Mouse (Mus musculus) T-helper 17 cell (primary cell): ENCODE results near the gene Topaz1.

Experiments
- in situ Hi-C, 2 experiments: fragments of 300-600 bp; cut with MboI, MseI; formaldehyde crosslinking; loops; 1 replicate in 1 of 2; 2 replicates in 1 of 2; pipeline ENCODE4 v1.15.1; 2025; ENCODE audit warnings: high pct_unique_total_duplicates in 2 of 2

Topaz1 gene

DNA sequence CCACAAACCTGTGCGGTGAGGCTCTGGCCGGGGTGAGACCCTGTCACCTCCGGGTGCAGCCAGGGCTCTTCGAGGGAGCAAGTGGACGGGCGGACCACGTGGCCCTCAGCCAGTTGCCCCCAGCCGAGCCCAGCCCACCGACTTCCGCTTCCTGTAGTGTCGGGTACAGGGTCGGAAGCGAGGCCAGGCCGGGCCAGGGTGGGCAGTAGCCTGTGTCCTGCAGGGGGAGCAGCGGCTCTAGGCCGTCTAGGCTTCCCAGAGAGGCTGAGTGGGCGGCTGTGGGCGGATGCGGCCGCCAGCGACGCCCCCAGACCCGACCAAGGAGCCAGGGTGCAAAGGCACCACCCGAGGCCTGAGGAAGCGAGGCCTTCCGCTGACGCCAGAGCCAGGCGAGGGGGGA, at the start of gene Topaz1:
TSS of gene Topaz1 (plus strand) at position 287 of the 400 bp plus-strand sequence.
- in situ Hi-C loops = no loop called here

DNA sequence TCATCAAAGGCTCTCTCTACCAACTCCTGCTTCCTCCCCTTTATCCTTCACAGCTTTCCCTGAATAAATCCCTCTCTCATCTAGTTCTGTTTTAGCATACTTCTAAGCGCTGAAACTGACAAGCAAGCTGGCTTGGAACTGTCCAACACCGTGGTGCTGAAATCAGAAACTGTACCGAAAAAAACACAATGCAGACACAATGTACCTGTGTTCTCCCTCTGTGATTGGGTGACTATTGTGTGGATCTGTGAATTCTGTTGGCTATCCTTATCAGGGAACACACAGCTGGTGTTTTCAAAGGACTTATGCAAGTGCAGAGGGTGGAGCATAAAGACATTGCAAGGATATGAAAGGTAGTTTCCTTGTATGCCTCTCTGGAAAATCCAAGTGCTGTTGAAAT, 45.3 kb upstream of the Topaz1 start:
- in situ Hi-C loops = no loop called here

DNA sequence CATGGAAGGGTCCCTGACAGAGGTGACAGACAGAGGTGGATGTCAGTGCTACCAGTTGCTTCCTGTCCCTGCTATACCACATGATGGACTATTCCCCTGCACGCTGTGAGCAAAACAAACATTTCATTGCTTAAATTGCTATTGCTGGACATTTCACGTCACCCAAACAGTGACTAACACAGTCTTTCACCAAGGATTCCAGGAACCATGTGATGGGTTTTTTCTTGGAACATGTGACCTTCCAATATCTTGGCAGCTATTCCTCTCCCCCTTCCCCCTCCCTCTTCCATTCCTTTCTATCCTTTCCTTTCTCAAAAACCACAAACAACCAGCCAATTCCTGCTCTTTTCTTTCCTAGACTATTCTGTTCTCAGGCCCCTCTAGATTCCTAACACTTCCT, 33.3 kb upstream of the Topaz1 start:
- in situ Hi-C loops = no loop called here

- in situ Hi-C loops = no loop called here
Measured at GRCm38 (mm10) chr9:122715046-122715445, 32.1 kb upstream of the Topaz1 start.

DNA sequence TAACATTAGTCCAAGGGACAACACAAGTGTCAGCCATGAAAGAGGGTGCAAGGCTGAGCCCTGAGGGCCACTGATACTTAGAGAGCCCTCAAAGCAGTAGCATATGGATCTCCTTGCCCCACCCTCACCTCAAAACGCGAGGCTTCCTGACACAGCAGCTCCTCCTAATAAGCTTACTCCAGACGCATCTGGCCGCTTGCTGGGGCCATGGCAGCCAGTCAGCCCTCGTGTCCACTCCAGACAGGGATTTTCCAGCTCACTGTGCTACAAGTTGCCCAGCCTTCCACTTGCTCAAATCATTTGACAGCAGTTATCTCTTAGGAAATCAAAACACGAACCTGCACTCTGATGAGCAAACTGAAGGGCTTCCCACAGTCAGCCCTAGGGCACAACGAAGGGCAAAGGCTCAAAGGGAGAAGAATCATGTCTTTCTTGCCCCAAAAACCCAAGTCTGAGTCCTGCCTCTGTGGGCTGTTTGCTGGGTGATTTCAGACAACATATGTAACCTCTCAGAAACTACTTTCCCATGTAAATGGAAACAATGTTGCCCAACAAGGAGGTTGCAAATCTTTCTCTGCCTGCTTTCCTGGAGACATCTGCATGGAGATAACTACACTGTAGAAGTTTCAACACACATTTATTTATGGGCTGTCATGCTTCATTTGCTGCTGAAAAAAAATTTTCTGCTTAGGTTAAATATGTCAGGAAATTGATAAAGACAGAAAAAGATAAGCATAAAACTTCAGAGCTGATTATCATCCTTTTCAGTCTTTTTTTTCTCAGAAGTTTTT, 30.8 kb upstream of the Topaz1 start:
- in situ Hi-C loops = no loop called here

- in situ Hi-C loops = no loop called here
Measured at GRCm38 (mm10) chr9:122722296-122722695, 24.9 kb upstream of the Topaz1 start.

- in situ Hi-C loops = no loop called here
Measured at GRCm38 (mm10) chr9:122725046-122725765, 21.9 kb upstream of the Topaz1 start.

DNA sequence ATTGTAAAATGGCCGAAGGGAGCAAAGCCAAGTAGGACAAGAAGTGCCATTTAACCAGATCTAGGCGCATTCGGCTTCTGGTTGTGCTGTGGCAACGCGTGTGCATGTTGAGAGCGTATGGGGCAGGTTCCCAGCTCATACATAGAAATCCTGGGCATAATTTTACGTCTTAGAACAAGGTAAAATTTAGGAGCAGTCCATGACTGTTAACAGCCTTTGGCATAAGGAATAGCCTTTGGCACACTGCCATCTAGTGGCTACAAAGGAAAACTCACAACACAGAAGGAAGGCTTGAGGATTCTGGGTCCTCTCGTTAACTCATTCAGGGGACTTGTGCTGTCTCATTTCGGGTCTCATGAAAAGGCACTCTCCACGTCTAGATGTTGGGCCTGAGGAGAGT, 17.6 kb upstream of the Topaz1 start:
- in situ Hi-C loops = no loop called here

DNA sequence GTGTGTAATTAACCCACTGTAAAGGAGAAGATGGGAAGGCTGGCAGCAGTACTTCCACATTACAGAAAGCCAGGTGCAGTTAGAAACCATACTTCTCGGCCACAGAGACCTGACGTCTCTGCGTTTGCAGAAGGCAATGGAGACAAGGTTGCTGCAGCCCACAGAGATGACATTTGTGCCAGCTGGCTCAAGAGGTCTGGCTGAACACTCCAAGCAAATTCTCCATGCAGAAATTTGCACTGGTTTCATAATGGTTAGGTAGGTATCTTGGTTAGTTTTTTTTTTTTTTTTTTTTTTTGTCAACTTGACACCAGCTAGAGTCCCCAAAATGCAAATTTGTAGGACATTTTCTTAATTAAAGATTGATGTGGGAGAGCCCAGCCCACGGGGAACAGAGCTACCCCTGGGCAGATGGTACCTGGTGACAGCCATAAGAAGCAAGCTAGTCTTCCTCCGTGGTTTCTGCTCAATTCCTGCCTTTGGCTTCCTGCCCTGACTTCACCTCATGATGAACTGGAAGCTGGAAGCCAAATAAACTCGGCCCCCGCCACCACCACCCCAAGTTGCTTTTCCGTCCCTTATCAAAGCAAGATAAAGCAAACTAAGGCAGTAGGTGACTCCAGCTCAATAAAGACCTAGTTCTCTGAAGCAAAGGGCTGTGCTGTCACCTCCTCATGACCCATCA, 14.9 kb upstream of the Topaz1 start:
- in situ Hi-C loops = loop anchor here (10.0 kb wide), 2 partner anchors 223 to 243 kb away; partner anchors contain the start of genes 1110059G10Rik (in 1 of the 2) and Kif15 (in 1 of the 2)

- in situ Hi-C loops = loop anchor here (10.0 kb wide), 2 partner anchors 222 to 242 kb away; partner anchors contain the start of genes 1110059G10Rik (in 1 of the 2) and Kif15 (in 1 of the 2)
Measured at GRCm38 (mm10) chr9:122733222-122733621, 13.9 kb upstream of the Topaz1 start.

- in situ Hi-C loops = loop anchor here (10.0 kb wide), 2 partner anchors 220 to 240 kb away; partner anchors contain the start of genes 1110059G10Rik (in 1 of the 2) and Kif15 (in 1 of the 2)
Measured at GRCm38 (mm10) chr9:122734934-122735333, 12.2 kb upstream of the Topaz1 start.

DNA sequence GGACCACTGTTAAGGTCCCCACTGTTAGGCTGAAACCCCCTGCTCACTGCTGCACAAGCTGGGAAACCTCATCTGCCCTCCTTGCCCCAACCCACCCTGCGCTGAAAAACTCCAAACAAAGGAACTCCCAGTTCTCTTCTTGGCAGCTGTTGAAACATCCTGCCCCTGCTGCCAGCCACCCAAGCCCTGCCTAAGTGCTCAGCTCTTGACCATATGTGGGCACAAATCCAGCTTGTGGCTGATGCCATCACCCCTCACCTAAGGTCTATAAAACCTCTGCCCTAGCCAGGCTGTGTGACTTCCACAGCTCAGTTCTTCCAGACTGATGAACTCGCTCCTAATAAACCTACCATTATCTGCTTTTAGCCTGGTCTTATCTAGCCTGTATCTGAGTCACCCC, 11.1 kb upstream of the Topaz1 start:
- in situ Hi-C loops = loop anchor here (10.0 kb wide), 2 partner anchors 219 to 239 kb away; partner anchors contain the start of genes 1110059G10Rik (in 1 of the 2) and Kif15 (in 1 of the 2)

DNA sequence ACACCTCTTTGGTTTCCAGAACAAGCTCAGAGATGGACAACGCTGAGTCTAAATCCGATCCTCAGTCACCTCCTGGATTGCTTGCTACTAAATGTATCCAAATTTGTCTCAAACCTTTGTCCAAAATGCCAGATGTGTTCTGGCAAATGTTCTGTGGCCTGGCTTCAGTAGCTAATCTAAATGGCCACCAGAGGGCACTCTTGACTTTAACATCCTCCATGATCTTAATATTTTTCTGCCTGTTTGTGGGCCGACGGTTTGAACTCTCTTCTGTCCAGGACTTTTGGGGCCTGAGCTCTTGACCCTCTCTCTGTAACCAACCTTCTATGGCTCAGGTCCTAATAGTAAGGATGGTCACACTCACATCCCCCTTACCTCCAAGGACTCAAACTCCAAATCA, 10.4 kb upstream of the Topaz1 start:
- in situ Hi-C loops = loop anchor here (10.0 kb wide), 2 partner anchors 218 to 238 kb away; partner anchors contain the start of genes 1110059G10Rik (in 1 of the 2) and Kif15 (in 1 of the 2)

GRCm38 (mm10) chr9:122745879-122746278, 1.3 kb upstream of the Topaz1 start:
- in situ Hi-C loops = no loop called here

DNA sequence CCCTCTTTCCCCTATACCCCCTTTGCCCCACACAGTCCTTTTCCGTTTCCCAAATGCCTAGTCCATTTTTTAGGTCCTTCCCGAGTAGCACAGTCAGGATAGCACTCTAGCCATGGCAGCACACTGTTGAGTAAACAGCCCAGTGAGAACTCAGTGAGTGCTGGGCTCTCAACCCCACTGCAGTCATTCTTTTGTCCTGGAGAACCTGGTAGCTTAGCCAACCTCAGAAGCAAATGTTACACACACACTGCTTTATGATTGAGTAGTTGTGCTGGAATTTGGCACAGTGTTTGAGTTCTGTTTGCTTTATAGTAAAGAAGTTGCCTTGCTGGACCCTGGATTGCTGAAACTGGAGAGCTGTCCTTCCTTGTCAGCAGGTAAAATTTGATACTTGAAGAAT, 10.5 kb downstream of the Topaz1 start:
- in situ Hi-C loops = no loop called here

- in situ Hi-C loops = no loop called here
Measured at GRCm38 (mm10) chr9:122760111-122760510, 13.0 kb downstream of the Topaz1 start.

GRCm38 (mm10) chr9:122785231-122785630, 38.1 kb downstream of the Topaz1 start:
- in situ Hi-C loops = no loop called here

GRCm38 (mm10) chr9:122786534-122786933, 39.4 kb downstream of the Topaz1 start:
- in situ Hi-C loops = no loop called here

- in situ Hi-C loops = no loop called here
Measured at GRCm38 (mm10) chr9:122805053-122805844, 58.1 kb downstream of the Topaz1 start, which contains the start of gene Tcaim. TSS of gene Tcaim (plus strand) at chr9:122805539.

DNA sequence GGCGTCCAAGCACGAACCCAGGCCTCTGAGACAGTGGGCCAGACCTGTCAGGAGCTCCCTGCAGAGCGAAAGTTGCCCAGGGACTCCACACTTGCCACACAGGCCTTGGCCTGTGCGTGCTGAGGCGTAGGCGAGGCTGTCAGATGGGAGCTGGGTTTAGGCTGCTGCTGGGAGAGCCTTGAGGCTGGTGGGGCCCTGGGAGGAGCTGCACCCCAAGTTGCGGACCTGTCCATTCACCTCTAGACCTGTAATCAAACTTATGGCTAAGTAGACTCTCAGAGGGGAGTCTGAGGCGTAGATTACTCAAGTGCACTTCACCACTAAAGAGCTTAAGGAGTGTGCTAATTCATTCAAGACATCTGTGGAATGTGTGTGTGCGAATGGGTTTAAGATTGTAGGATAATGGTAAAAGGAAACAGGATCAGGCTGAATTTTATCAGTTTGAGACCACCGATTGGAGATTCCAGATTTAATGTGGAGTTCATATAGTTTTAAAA, 58.7 kb downstream of the Topaz1 start:
- in situ Hi-C loops = no loop called here

DNA sequence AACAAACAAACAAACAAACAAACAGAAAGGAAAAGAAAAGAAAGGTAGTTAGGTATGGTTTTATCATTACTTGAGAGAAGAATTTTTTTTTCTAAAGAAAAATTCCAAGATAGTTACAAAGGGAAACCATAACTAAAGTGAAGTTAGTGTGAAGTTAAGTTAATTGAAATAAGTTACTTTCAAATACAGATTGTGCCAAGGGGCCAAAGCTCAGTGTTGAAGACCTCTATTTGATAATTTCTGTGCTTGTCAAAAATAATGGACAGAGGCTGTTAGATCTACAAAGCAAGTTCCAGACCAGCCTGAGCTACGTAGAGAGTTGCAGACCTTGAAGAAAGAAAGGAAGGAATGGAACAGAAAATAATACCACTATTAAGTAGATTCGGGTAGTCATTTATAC, 60.0 kb downstream of the Topaz1 start:
- in situ Hi-C loops = no loop called here
